Mouse (Mus musculus): ENCODE data around the gene Sat2. TPM values are rescaled to one million over a fixed set of nuclear protein-coding genes. Genes with fewer than 3 reads are reported as not detected.
"Not testable (repeated sequence)": the region's sequence is repeated elsewhere in the genome, so short reads cannot be mapped to it uniquely, and the experiment has no call there.

The Sat2 gene
- polyA plus RNA-seq, 1 experiment from 2014 or later = 23.8 TPM

DNA sequence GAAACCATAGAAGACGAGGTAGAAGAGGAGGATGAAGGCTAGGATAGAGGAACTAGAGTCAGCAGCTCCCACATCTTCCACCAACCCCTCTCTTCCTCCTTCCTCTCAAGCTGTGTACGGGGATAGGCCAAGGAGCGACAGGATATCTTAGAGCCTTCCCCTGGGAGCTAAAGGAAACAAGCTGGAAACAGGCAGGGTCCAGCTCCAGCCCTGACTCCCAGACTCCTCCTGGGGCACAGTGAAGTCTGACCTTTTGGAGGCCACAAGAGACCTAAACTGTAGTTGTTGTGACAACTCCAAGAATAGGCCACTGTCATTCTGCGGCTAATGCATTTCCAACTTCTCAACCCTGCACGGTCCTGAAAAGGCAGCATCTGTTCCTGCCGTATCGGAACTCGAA is 18.3 kb upstream of the Sat2 start:
- 72% methylated on average over 8 of the region's 8 CpGs for WGBS
- no peak overlapping the region for H3K4me3 ChIP-seq
- peaks cover 26% of the 10 kb centered on the region for H3K27me3 ChIP-seq
- no peak overlapping the region for H3K27ac ChIP-seq
- H3K36me3 ChIP-seq = 0 out of 2 replicates have a peak, but pooled peaks cover 5% of the 10 kb centered on the region
- no peak overlapping the region for H3K9ac ChIP-seq
- H3K4me1 ChIP-seq = peaks cover 41% of the 10 kb centered on the region
- peak overlapping the region; percentile 100; the same call in 1 of the 2 replicates for H3K4me2 ChIP-seq
- no peaks in the 10 kb centered on the region for H3K9me3 ChIP-seq
- no peak for ATAC-seq (ENCODE audit: insufficient number of reproducible peaks, insufficient read depth, low FRiP score, low TSS enrichment, low read depth)

DNA sequence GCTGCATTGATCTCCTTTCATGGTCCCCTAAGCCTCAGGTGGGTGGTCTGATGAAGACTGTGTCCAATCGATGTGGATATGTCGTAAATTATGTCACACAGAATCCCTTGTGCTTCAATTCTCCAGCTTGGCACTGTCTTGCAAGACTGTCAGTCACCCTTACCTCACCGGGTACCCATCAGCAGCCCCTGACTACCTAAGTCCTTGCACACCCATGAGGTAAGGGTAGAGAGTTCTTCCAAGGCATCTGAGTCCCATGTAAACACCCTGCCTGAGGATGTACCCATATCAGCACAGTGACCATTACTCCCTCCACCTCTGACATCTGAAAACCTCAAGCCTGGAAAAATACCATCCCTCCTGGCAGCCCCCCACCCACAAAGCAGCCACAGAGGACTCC is 17.5 kb upstream of the Sat2 start:
- Histone ChIP-seq H3K4me2 (peak overlapping the region; percentile 100), H3K4me1 (peaks cover 39% of the 10 kb centered on the region), H3K9ac (peak overlapping the region; percentile 82), H3K36me3 (0 out of 2 replicates have a peak, but pooled peaks cover 5% of the 10 kb centered on the region), H3K27ac (no peak overlapping the region), H3K27me3 (peaks cover 26% of the 10 kb centered on the region), H3K4me3 (peak overlapping the region; percentile 62), H3K9me3 (no peaks in the 10 kb centered on the region)
- WGBS = 56% methylated on average over 3 of the region's 3 CpGs
- peak; percentile 22; the same call in 1 of the 2 replicates for ATAC-seq (ENCODE audit: insufficient number of reproducible peaks, insufficient read depth, low FRiP score, low TSS enrichment, low read depth)

DNA sequence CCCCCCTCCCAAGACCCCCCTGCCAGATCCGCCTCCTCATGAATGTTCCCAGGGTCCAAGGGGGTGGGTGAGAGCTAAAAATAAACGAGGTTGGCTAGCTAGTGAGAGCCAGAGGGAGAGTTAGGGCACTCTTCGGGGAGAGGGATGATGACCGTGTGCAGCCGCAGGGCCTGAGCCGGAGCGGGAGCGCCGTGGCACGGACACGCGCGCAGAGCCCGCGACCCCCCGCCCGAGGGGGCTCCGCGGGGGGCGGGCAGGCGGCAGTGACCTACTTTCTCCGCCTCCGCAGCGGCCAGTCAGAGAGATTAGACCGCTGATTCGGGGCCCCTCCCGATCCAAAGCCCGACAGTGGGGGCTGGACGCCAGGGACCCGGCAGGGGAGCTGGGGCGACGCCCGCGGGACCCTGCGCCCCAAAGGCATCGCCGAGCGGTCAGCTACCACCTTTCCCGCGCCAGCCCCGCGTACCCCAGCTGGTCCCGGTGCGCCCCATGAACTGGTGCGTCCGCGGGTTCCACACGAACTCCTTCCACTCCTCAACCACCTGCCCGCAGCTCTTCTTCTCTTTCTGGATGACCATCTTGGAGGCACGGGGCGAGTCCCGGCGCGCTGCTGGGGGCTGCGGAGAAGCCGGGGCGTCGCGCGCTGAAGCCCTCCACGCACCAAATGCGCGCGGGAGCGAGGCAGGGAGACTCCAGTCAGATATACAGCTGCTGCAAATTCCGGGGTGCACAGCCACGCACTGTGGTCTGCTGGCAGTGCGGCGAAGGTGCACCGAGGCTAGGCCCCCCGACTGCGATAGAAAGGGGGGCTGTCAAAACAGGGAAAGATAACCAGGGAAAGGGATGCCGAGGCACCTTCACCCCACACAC is 16.8 kb upstream of the Sat2 start:
- Histone ChIP-seq H3K27ac (peak overlapping the region; percentile 39; the same call in 1 of the 2 replicates), H3K27me3 (peaks cover 26% of the 10 kb centered on the region), H3K9me3 (no peaks in the 10 kb centered on the region), H3K4me2 (peak overlapping the region; percentile 100), H3K9ac (peak overlapping the region; percentile 82), H3K4me3 (peak overlapping the region; percentile 62), H3K36me3 (0 out of 2 replicates have a peak, but pooled peaks cover 5% of the 10 kb centered on the region), H3K4me1 (peaks cover 33% of the 10 kb centered on the region)
- peak; percentile 12; the same call in 1 of the 2 replicates for ATAC-seq (ENCODE audit: insufficient number of reproducible peaks, insufficient read depth, low FRiP score, low TSS enrichment, low read depth)
- under 1% methylated on average over 66 of the region's 73 CpGs for WGBS

DNA sequence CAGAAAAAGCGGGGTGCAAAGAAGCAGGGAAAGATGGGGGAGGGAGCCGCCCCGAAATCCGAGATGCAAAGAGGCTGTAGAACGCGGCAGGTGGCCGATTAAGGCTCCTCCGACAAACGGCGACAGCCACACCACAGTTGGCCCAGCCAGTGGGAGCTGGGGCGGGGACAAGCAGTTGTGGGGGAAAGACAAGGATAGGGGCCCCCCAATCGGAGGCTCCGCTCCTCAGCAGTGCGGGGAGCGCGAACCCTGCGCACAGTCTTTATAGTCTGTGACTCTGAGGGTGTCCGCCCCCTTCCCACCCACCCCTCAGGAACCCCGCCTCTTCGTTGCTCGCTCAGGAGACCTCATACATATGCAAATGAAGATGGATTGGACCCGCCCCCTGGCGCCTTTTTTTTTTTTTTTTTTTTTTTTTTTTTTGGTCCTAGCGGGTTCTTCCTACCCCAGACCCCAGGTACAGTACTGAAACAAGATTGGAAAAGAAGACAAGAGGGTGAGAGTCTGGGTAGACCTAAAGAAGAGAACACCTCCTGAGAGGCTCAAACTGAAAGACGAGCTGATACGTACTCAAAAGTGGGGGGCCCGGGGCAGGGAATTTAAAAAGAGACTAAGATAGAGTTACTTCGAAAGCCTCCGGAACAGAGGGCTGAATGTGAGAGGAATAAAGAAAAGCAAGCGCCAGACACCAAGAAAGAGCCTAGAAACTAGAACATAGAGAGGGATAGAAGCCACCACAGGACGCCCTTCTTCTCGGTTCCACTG is 15.9 kb upstream of the Sat2 start, which contains the start of gene Atp1b2:
TSS of gene Atp1b2 (minus strand) at position 217 of the 765 bp plus-strand sequence.
- peak; percentile 86 for ATAC-seq (ENCODE audit: insufficient number of reproducible peaks, insufficient read depth, low FRiP score, low TSS enrichment, low read depth)
- Histone ChIP-seq H3K27ac (peak within 1 kb of the TSS; percentile 60), H3K36me3 (0 out of 2 replicates have a peak, but pooled peaks cover 5% of the 10 kb centered on the region), H3K9me3 (no peaks in the 10 kb centered on the region), H3K9ac (peak within 1 kb of the TSS; percentile 82), H3K4me1 (peaks cover 24% of the 10 kb centered on the region), H3K4me2 (peak within 1 kb of the TSS; percentile 100), H3K27me3 (peaks cover 26% of the 10 kb centered on the region), H3K4me3 (peak within 1 kb of the TSS; percentile 62)
- 2% methylated on average over 32 of the region's 32 CpGs for WGBS

DNA sequence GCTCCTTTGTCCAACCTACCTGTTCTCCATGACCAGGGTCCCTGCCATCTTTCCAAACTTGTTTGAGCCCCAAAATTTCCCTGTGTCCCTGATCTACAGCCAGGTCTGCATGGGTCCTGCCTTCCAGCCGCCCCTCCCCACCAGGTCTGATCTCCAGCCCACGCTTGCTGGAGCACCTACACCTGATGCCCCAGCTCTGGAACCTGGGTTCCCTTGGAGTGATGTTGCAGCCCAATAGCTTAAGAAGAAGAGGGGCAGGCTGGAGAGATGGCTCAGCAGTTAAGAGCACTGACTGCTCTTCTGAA is 15.4 kb upstream of the Sat2 start:
- H3K27ac ChIP-seq = peak overlapping the region; percentile 60
- H3K36me3 ChIP-seq = 0 out of 2 replicates have a peak, but pooled peaks cover 3% of the 10 kb centered on the region
- H3K4me1 ChIP-seq = peaks cover 24% of the 10 kb centered on the region
- peaks cover 26% of the 10 kb centered on the region for H3K27me3 ChIP-seq
- no peak for ATAC-seq (ENCODE audit: insufficient number of reproducible peaks, insufficient read depth, low FRiP score, low TSS enrichment, low read depth)
- H3K9me3 ChIP-seq = no peaks in the 10 kb centered on the region
- peak overlapping the region; percentile 82 for H3K9ac ChIP-seq
- WGBS = 47% methylated on average over 2 of the region's 2 CpGs
- peak overlapping the region; percentile 62 for H3K4me3 ChIP-seq
- H3K4me2 ChIP-seq = peak overlapping the region; percentile 100

DNA sequence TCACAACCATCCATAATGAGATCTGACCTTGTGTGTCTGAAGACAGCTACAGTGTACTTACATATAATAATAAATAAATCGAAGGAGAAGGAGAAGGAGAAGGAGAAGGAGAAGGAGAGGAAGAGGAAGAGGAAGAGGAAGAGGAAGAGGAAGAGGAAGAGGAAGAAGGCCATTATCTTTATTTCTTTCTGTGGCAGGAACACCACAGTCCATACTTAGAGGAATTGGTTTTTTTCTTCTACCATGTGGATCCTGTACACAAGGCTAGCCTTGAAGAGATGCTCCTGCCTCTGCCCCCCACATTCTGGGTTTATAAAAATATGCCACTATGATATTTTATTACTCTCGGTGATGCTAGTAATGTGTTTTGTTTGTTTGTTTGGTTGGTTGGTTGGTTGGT is 15.0 kb upstream of the Sat2 start:
- H3K27me3 ChIP-seq = peaks cover 26% of the 10 kb centered on the region
- no peak for ATAC-seq (ENCODE audit: insufficient number of reproducible peaks, insufficient read depth, low FRiP score, low TSS enrichment, low read depth)
- H3K9me3 ChIP-seq = no peaks in the 10 kb centered on the region
- H3K4me2 ChIP-seq = no peak overlapping the region
- H3K9ac ChIP-seq = no peak overlapping the region
- H3K4me3 ChIP-seq = no peak overlapping the region
- H3K4me1 ChIP-seq = peaks cover 22% of the 10 kb centered on the region
- WGBS = 84% methylated on average over 2 of the region's 2 CpGs
- H3K36me3 ChIP-seq = no peaks in the 10 kb centered on the region
- no peak overlapping the region for H3K27ac ChIP-seq

DNA sequence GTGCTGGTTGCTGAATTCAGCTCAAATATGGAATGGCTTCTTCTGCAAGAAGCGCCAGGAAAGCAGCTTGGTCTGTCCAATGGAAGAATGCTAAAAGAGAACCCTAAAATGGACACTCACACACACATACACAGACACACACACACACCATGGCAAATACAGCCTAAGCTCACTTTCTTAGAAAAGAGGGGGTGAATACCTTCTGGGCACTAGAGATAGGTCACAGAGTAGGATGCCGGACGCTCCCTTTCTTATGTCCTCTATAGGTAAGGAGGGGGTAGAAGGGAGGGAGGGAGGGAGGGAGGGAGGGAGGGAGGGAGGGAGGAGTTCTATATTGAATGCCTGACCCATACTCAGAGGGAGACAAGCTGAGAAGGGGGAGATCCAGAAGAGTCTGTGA is 13.3 kb upstream of the Sat2 start:
- no peak overlapping the region for H3K9ac ChIP-seq
- H3K4me1 ChIP-seq = peaks cover 22% of the 10 kb centered on the region
- no peaks in the 10 kb centered on the region for H3K36me3 ChIP-seq
- ATAC-seq (ENCODE audit: insufficient number of reproducible peaks, insufficient read depth, low FRiP score, low TSS enrichment, low read depth) = no peak
- H3K9me3 ChIP-seq = no peaks in the 10 kb centered on the region
- H3K27me3 ChIP-seq = peaks cover 19% of the 10 kb centered on the region
- no peak overlapping the region for H3K4me3 ChIP-seq
- 94% methylated on average over 3 of the region's 3 CpGs for WGBS
- H3K4me2 ChIP-seq = no peak overlapping the region
- no peak overlapping the region for H3K27ac ChIP-seq

DNA sequence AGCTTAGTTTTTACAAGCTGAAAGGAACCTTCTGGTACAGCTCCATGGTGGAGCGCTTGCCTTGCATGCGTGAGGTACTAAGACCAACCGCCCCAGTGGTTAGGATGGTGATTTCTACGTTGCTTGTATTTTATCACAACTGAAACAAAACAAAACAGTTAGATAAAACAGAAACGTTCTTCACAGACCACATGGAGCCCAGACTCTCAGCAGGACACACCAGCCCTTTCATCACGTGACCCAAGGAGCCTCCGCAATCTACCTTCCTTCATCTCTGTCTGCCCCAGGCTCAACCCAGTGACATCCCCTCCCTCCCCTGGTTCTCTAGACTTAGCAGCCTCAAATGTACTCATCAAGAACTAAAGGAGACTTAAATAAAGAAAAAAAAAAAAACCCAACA is 12.4 kb upstream of the Sat2 start:
- H3K9ac ChIP-seq = no peak overlapping the region
- WGBS = 59% methylated on average over 7 of the region's 7 CpGs
- H3K36me3 ChIP-seq = no peaks in the 10 kb centered on the region
- ATAC-seq (ENCODE audit: insufficient number of reproducible peaks, insufficient read depth, low FRiP score, low TSS enrichment, low read depth) = no peak
- no peak overlapping the region for H3K27ac ChIP-seq
- H3K4me3 ChIP-seq = no peak overlapping the region
- peaks cover 18% of the 10 kb centered on the region for H3K4me1 ChIP-seq
- peaks cover 10% of the 10 kb centered on the region for H3K27me3 ChIP-seq
- no peak overlapping the region for H3K4me2 ChIP-seq
- H3K9me3 ChIP-seq = no peaks in the 10 kb centered on the region

DNA sequence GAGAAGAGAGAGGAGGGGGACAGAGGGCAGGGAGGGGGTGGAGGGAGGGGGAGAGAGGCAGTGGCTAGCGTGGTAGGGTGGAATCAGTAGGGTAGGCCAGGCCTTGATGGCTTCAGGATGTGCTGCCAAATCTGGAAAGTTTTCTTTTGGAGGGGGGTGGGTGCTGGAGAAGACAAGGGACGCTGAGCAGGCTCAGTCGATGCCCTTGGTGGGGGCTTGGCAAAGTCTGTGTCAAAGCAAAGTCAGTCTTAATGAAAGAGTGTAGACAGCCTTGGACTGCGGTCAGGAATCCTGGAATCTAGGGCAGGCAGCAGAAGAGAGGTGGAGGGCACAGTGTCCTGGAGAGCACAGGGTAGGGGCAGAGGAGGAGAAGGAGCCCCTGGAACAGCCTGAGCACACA is 10.9 kb upstream of the Sat2 start:
- no peak overlapping the region for H3K4me3 ChIP-seq
- H3K9me3 ChIP-seq = no peaks in the 10 kb centered on the region
- H3K27ac ChIP-seq = no peak overlapping the region
- H3K4me1 ChIP-seq = peaks cover 8% of the 10 kb centered on the region
- WGBS = 56% methylated on average over 4 of the region's 4 CpGs
- no peak for ATAC-seq (ENCODE audit: insufficient number of reproducible peaks, insufficient read depth, low FRiP score, low TSS enrichment, low read depth)
- no peaks in the 10 kb centered on the region for H3K27me3 ChIP-seq
- H3K9ac ChIP-seq = no peak overlapping the region
- H3K36me3 ChIP-seq = no peaks in the 10 kb centered on the region
- H3K4me2 ChIP-seq = no peak overlapping the region; the same call in 1 of the 2 replicates

DNA sequence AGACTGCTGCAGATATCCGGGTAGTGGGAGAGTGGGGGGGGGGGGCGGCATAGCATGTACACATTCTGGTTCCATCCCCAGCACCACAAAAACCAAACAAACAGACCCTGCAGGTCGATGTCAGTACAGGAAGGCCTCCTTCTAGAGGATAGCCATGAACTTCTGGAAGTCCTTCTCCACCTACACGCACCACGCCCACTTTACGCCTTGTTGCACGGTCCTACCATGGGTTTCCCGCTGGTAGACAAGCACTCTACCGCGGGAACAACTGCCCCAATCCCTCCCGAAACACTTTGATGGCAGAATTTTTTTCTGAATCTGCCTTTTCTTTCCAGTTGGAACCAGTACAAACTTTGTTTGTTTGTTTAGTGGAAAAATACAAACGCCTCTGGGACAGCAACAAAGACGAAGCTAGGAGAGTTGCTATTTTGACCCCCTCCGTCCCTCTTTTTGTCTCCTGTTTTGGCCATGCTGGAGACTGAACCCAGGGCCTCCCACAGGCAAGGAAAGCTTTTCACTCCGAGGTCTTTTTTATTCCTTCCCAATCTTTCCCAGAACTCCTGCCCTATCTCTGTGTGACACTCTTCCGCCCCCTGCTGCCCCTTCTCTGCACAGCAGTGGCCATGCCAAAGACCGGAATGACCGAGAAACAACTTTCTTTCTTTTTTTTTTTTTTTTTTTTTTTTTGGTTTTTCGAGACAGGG is 8.1 kb upstream of the Sat2 start:
- Histone ChIP-seq H3K4me3 (peak overlapping the region; percentile 1; the same call in 1 of the 2 replicates), H3K9ac (no peak overlapping the region), H3K27ac (no peak overlapping the region), H3K27me3 (no peaks in the 10 kb centered on the region), H3K4me1 (peaks cover 3% of the 10 kb centered on the region; the same call in 1 of the 2 replicates), H3K9me3 (no peaks in the 10 kb centered on the region), H3K4me2 (peak overlapping the region; percentile 33), H3K36me3 (no peaks in the 10 kb centered on the region)
- 12% methylated on average over 19 of the region's 19 CpGs for WGBS
- ATAC-seq (ENCODE audit: insufficient number of reproducible peaks, insufficient read depth, low FRiP score, low TSS enrichment, low read depth) = no peak

DNA sequence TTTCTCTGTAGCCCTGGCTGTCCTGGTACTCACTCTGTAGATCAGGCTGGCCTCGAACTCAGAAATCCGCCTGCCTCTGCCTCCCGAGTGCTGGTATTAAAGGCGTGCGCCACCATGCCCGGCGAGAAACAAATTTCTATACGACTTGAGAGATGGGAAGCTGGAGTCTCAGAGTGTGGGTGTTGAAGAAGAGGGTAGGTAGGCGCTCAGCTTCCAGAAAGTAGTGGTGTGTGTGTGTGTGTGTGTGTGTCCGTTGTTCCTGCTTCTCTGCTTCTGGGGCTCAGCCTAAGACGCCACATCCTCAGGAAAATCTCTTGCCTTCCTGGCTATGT is 7.6 kb upstream of the Sat2 start:
- not testable (repeated sequence) for H3K9me3 ChIP-seq; H3K36me3 ChIP-seq; H3K27ac ChIP-seq; H3K9ac ChIP-seq; ATAC-seq (ENCODE audit: insufficient number of reproducible peaks, insufficient read depth, low FRiP score, low TSS enrichment, low read depth); H3K27me3 ChIP-seq; H3K4me1 ChIP-seq
- 53% methylated on average over 11 of the region's 11 CpGs for WGBS
- Histone ChIP-seq H3K4me3 (peak overlapping the region; percentile 1; the same call in 1 of the 2 replicates), H3K4me2 (peak overlapping the region; percentile 33)
